8 mouse cellular contexts compared by ENCODE assay signal in the genomic region with DNA sequence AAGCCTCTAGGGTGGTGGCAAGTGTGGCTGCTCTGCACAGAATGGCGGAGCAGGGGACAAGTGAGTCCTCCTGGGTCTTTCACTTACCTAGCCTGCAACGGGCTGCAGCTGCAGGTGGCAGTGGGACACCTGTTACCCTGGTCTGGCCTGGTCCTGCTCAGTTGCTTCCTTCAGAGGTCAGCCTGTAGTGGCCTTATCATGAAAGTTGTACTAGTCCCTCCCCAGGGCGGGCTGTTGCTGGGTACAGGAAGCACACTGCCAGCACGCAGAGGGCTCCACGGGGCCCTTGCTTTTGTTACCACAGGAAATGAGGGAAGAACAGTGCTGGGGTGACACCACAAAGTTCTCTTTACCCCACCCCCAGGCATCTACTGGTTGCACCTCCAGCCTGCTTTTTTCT. TPM values are rescaled to one million over a fixed set of nuclear protein-coding genes. Genes with fewer than 3 reads are reported as not detected.
DNase-seq lines count a peak whose midpoint lies in the region; ATAC-seq and TF ChIP-seq lines count a peak whose summit lies in the region.

A gene (minus strand): TSS at position 279 of the 400 bp plus-strand sequence.

- no peaks in the 10 kb centered on the region for H3K27me3 ChIP-seq in limb, embryonic 14.5 days (ENCODE audit: control insufficient read depth, insufficient read depth, low read length)
- H3K27me3 ChIP-seq in limb, embryonic 10.5 days (ENCODE audit: low read depth, poor library complexity, severe bottlenecking): no peaks in the 10 kb centered on the region
- H3K27me3 ChIP-seq in embryonic facial prominence, embryonic 12.5 days: no peaks in the 10 kb centered on the region
- H3K27me3 ChIP-seq in intestine, embryonic 15.5 days (replicated peaks): no peaks in the 10 kb centered on the region
- H3K27me3 ChIP-seq in forebrain, embryonic 10.5 days (ENCODE audit: poor library complexity, severe bottlenecking): no peaks in the 10 kb centered on the region
- H3K27me3 ChIP-seq in neural tube, embryonic 15.5 days (replicated peaks): no peaks in the 10 kb centered on the region

- H3K4me3 ChIP-seq in limb, embryonic 14.5 days (replicated peaks; ENCODE audit: low read length): no peak within 1 kb of the TSS
- H3K4me3 ChIP-seq in limb, embryonic 10.5 days: no peak within 1 kb of the TSS
- no peak within 1 kb of the TSS for H3K4me3 ChIP-seq in embryonic facial prominence, embryonic 12.5 days
- no peak within 1 kb of the TSS for H3K4me3 ChIP-seq in intestine, embryonic 15.5 days (replicated peaks)
- no peak within 1 kb of the TSS; the same call in 1 of the 2 replicates for H3K4me3 ChIP-seq in forebrain, embryonic 10.5 days
- no peak within 1 kb of the TSS for H3K4me3 ChIP-seq in neural tube, embryonic 15.5 days (replicated peaks)

- no peak for ATAC-seq in limb, embryonic 14.5 days (ENCODE audit: low FRiP score, low read depth)
- ATAC-seq in embryonic facial prominence, embryonic 12.5 days (ENCODE audit: insufficient number of reproducible peaks, insufficient read depth, low FRiP score, low TSS enrichment): 0 out of 2 replicates have a peak, but pooled peaks have one; percentile 23
- peak; percentile 75 for ATAC-seq in intestine, embryonic 15.5 days
- no peak for ATAC-seq in neural tube, embryonic 15.5 days (ENCODE audit: low FRiP score)

- no peak for DNase-seq in limb, embryonic 14.5 days (ENCODE audit: low spot score)
- DNase-seq in limb, embryonic 10.5 days (ENCODE audit: low spot score): no peak
- peak; percentile 48 to 72 for DNase-seq in monocyte, adult 2 months (ENCODE audit: low read depth in 1 of 2, low spot score in 2 of 2)
- no peak for DNase-seq in forebrain, embryonic 10.5 days (ENCODE audit: extremely low spot score, low spot score)
- DNase-seq in layer of hippocampus, adult 18-20 months (ENCODE audit: low spot score in 2 of 2): no peak

- H3K36me3 ChIP-seq in limb, embryonic 14.5 days (ENCODE audit: control insufficient read depth, insufficient read depth, low read length): peaks cover 62% of the 10 kb centered on the region
- H3K36me3 ChIP-seq in limb, embryonic 10.5 days: peaks cover 88% of the 10 kb centered on the region
- H3K36me3 ChIP-seq in embryonic facial prominence, embryonic 12.5 days: peaks cover 61% of the 10 kb centered on the region
- peaks cover 30% of the 10 kb centered on the region for H3K36me3 ChIP-seq in intestine, embryonic 15.5 days
- H3K36me3 ChIP-seq in forebrain, embryonic 10.5 days (replicated peaks): peaks cover 91% of the 10 kb centered on the region
- H3K36me3 ChIP-seq in neural tube, embryonic 15.5 days: peaks cover 59% of the 10 kb centered on the region

- no peaks in the 10 kb centered on the region for H3K9me3 ChIP-seq in limb, embryonic 14.5 days (ENCODE audit: control insufficient read depth, low read length)
- no peaks in the 10 kb centered on the region for H3K9me3 ChIP-seq in limb, embryonic 10.5 days (replicated peaks)
- no peaks in the 10 kb centered on the region for H3K9me3 ChIP-seq in embryonic facial prominence, embryonic 12.5 days
- H3K9me3 ChIP-seq in intestine, embryonic 15.5 days: no peaks in the 10 kb centered on the region
- H3K9me3 ChIP-seq in forebrain, embryonic 10.5 days: no peaks in the 10 kb centered on the region
- no peaks in the 10 kb centered on the region for H3K9me3 ChIP-seq in neural tube, embryonic 15.5 days (replicated peaks)

- H3K4me1 ChIP-seq in limb, embryonic 14.5 days (ENCODE audit: control insufficient read depth, insufficient read depth, low read length): no peaks in the 10 kb centered on the region
- H3K4me1 ChIP-seq in limb, embryonic 10.5 days: no peaks in the 10 kb centered on the region
- H3K4me1 ChIP-seq in embryonic facial prominence, embryonic 12.5 days: no peaks in the 10 kb centered on the region
- no peaks in the 10 kb centered on the region for H3K4me1 ChIP-seq in intestine, embryonic 15.5 days (replicated peaks)
- H3K4me1 ChIP-seq in forebrain, embryonic 10.5 days: no peaks in the 10 kb centered on the region
- H3K4me1 ChIP-seq in neural tube, embryonic 15.5 days: no peaks in the 10 kb centered on the region

- TF ChIP-seq POLR2A in limb, embryonic 14.5 days (IDR thresholded peaks at IDR 0.05; ENCODE audit: borderline replicate concordance, extremely low read depth, insufficient read depth, insufficient read length): no peak

- no peak within 1 kb of the TSS for H3K9ac ChIP-seq in limb, embryonic 14.5 days (ENCODE audit: low read depth, low read length, severe bottlenecking)
- no peak within 1 kb of the TSS for H3K9ac ChIP-seq in embryonic facial prominence, embryonic 12.5 days
- H3K9ac ChIP-seq in intestine, embryonic 15.5 days: no peak within 1 kb of the TSS
- H3K9ac ChIP-seq in neural tube, embryonic 15.5 days (replicated peaks): no peak within 1 kb of the TSS

- H3K4me2 ChIP-seq in limb, embryonic 14.5 days (replicated peaks; ENCODE audit: low read depth, low read length, severe bottlenecking): no peak within 1 kb of the TSS
- H3K4me2 ChIP-seq in embryonic facial prominence, embryonic 12.5 days (replicated peaks): no peak within 1 kb of the TSS
- no peak within 1 kb of the TSS for H3K4me2 ChIP-seq in intestine, embryonic 15.5 days (replicated peaks)
- no peak within 1 kb of the TSS for H3K4me2 ChIP-seq in neural tube, embryonic 15.5 days

- H3K27ac ChIP-seq in limb, embryonic 14.5 days (replicated peaks; ENCODE audit: low read depth, low read length): no peak within 1 kb of the TSS
- no peak within 1 kb of the TSS for H3K27ac ChIP-seq in limb, embryonic 10.5 days
- H3K27ac ChIP-seq in embryonic facial prominence, embryonic 12.5 days: 0 out of 2 replicates have a peak within 1 kb of the TSS, but pooled peaks have one; percentile 6
- 0 out of 2 replicates have a peak within 1 kb of the TSS, but pooled peaks have one; percentile 7 for H3K27ac ChIP-seq in intestine, embryonic 15.5 days
- no peak within 1 kb of the TSS for H3K27ac ChIP-seq in forebrain, embryonic 10.5 days
- no peak within 1 kb of the TSS for H3K27ac ChIP-seq in neural tube, embryonic 15.5 days (replicated peaks)

- 78% methylated on average over 5 of the region's 5 CpGs for WGBS in limb, embryonic 14.5 days
- 84% methylated on average over 5 of the region's 5 CpGs for WGBS in limb, embryonic 10.5 days
- 83% methylated on average over 5 of the region's 5 CpGs for WGBS in embryonic facial prominence, embryonic 12.5 days
- 74% methylated on average over 5 of the region's 5 CpGs for WGBS in intestine, embryonic 15.5 days
- WGBS in forebrain, embryonic 10.5 days: 88% methylated on average over 5 of the region's 5 CpGs
- 85% methylated on average over 5 of the region's 5 CpGs for WGBS in neural tube, embryonic 15.5 days

RNA-seq across cellular contexts. Expression of the gene that starts here (rescaled TPM):
- polyA plus RNA-seq in limb, embryonic 14.5 days (2012; rRNA removed): 10.1 and 13.1 TPM in 2 replicates
- polyA plus RNA-seq in limb, embryonic 14.5 days (2014; fragmentation: Nextera tagmentation; extraction: Ambion mirVana): 10.2 and 10.8 TPM in 2 replicates
- polyA plus RNA-seq in limb, embryonic 10.5 days (2016; fragmentation: Nextera tagmentation; extraction: Ambion mirVana): 7.0 and 7.5 TPM in 2 replicates
- polyA plus RNA-seq in embryonic facial prominence, embryonic 12.5 days (2016; fragmentation: Nextera tagmentation; extraction: Ambion mirVana): 6.5 and 7.2 TPM in 2 replicates
- polyA plus RNA-seq in intestine, embryonic 15.5 days (2015; fragmentation: Nextera tagmentation; extraction: Ambion mirVana): 9.8 and 10.1 TPM in 2 replicates
- polyA plus RNA-seq in forebrain, embryonic 10.5 days (2016; fragmentation: Nextera tagmentation; extraction: Ambion mirVana): 8.8 TPM in 2 replicates
- polyA plus RNA-seq in neural tube, embryonic 15.5 days (2015; fragmentation: Nextera tagmentation; extraction: Ambion mirVana): 4.6 and 19.6 TPM in 2 replicates
- 1 to 10 TPM; 4.2 to 5.1 TPM for total RNA-seq in layer of hippocampus, adult 18-20 months (2021)

Comparison
In these comparisons a context has a peak if more than half of its experiments do, and no peak if none do; other contexts are left out.
1. ATAC-seq: peak in embryonic facial prominence, embryonic 12.5 days (single experiment) and intestine, embryonic 15.5 days (single experiment); none in limb, embryonic 14.5 days (single experiment) and neural tube, embryonic 15.5 days (single experiment).
2. DNase-seq: peak in monocyte, adult 2 months (2 of 2); none in limb, embryonic 14.5 days (single experiment), limb, embryonic 10.5 days (single experiment), forebrain, embryonic 10.5 days (single experiment) and layer of hippocampus, adult 18-20 months (0 of 2).
3. H3K27ac ChIP-seq: peak in embryonic facial prominence, embryonic 12.5 days (single experiment) and intestine, embryonic 15.5 days (single experiment); none in limb, embryonic 14.5 days (single experiment), limb, embryonic 10.5 days (single experiment), forebrain, embryonic 10.5 days (single experiment) and neural tube, embryonic 15.5 days (single experiment).